Mouse (Mus musculus) left cerebral cortex, postnatal 36 days (tissue): ENCODE data around the gene Rgs19. TPM values are rescaled to one million over a fixed set of nuclear protein-coding genes. Genes with fewer than 3 reads are reported as not detected.

Source experiments
- DNase-seq, 2 experiments: peaks; one replicate each; pipeline ENCODE4 v3.0.0; 2021 to 2022; ENCODE audit warnings: low spot score in 2 of 2, mixed read lengths in 1 of 2
- intact Hi-C: fragments of 180-260 bp; cut with DNase I; formaldehyde crosslinking; loops from one replicate; pipeline ENCODE4 v1.15.1; 2025
- total RNA-seq, 2 experiments: library from RNA; stranded (reverse); gene quantifications; 2 replicates each; pipeline ENCODE4 v1.2.3; 2021

Gene Rgs19
- total RNA-seq, 2 experiments from 2014 or later, result 32.7 to 36.0 TPM

DNA sequence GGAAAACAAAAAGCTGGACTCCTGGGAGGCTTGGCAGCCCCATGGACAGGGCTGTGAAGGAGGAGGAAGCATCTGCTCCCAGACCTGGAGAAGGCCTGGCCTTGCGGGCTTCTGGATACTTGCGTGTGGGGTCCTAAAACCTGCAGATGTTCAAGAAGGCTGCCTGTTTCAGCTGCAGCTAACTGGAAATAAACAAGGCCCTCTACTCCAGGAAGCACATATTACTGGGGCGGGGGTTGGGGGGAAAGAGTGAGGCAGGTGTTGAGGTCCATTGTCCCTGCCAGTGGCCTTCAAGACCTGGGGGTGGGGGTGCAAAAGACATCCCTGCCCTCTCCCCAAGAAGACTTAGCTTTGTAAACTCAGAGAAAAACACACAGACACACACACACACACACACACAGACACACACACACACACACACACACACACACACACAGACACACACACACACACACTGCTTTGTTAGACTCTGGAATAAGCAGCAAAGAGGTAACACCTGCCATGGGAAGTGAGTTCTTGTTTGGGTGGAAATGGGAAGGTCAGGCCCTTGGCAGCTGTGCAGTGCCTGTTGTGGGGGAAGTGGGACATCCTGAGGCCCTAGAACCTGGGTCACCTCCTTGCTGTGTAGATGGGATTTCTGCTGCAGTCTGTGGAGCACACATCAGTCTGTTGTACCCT is 31.0 kb downstream of the Rgs19 start:
- DNase-seq, result no peak
- intact Hi-C loops, result no loop called here

DNA sequence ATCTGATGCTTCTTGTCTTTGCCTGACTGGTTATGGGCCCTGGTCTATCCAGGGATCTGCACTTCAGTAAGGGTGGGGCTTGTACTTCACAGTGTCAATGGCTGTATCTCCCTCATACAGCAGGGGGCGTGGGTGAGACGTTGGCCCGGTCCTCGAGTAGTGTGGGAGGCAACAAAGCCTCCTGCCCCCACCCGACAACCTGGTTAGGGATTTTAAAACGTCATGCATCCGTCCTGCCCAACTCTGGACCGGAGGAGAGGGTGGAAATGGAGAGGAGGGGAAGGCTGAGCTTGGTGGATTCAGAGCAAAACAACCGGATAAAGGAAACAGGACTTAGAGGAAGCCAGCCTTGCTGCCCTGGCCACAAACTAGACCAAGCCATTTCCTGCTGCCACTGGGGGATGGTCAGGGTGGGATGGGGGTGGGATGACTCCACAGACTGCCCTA is 34.1 kb downstream of the Rgs19 start:
- intact Hi-C loops, result loop anchor here (2.0 to 5.0 kb wide), 2 partner anchors 19 to 48 kb away; no protein-coding TSS in a partner anchor
- DNase-seq, result peak; percentile 76 to 82

DNA sequence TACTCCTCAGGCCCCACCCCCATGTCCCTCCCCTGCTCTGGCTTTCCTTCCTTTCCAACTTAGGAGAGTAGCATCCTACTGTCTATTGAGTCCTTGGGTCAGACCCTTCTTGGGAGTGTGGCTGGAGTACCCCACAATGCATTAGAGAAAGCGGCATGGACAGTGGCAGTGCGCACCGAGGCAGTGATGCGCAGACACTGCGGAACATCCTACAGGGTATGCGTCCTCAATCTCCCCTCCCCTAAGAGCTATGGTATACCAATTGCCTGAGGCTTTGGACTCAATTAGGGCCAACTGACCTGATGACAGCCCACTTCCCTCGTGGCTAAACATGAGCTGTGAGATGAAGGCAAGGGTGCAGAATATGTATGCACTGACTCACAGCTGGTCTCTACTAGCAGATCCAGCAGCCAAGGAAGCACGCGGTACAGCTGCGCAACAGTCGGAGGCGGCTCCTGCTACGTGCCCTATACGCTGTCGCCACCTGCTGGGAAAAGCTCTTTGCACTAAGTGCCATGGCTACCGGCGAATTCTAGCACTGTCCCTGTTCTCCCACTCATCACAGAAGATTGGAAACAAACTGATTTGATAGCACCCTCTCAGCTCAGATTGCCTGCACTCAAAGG is 34.7 kb downstream of the Rgs19 start:
- intact Hi-C loops, result loop anchor here (2.0 to 5.0 kb wide), 2 partner anchors 20 to 48 kb away; no protein-coding TSS in a partner anchor
- DNase-seq, result peak; percentile 50 to 66

DNA sequence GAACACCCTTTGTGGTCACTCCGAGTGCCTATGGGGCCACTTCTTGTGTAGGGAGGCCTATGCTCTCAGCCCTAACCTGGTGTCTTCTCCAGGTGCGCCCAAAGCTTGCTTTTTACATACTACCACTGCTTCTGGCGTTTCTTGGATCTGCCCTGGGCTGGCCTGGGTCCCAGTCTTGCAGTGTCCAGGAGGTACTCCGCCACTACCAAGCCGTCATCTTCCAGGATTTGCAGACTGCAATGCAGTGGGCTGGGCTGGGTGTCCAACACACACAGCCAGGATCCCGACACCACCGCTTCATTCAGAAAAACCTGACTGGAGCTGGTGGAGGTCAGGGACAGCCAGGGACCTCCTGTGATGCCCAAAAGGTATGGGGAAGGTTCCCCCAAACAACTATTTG is 35.2 kb downstream of the Rgs19 start:
- DNase-seq, result no peak
- intact Hi-C loops, result loop anchor here (2.0 to 5.0 kb wide), 2 partner anchors 20 to 49 kb away; no protein-coding TSS in a partner anchor

DNA sequence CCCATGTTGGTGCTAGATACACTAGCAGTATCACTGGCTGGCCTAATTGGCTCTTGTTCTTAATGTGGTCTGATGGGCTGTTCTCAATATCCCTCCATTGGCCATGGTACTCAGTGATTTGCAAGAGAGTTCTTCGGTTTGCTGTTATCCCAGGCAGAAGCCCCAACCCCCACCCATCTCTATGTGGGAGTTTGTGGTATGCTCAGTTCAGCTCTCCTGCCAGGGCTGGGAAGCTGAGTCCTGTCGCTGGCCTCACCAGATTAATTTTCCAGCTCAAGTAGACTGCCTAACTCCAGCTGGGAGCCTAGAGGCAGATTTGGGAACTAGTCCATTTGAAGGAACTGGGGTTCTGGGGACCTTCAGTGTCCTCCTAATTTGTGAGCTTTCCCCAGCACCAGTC is 36.3 kb downstream of the Rgs19 start:
- intact Hi-C loops, result loop anchor here (5.0 kb wide), 1 partner anchor 50 kb away; no protein-coding TSS in a partner anchor
- DNase-seq, result no peak

DNA sequence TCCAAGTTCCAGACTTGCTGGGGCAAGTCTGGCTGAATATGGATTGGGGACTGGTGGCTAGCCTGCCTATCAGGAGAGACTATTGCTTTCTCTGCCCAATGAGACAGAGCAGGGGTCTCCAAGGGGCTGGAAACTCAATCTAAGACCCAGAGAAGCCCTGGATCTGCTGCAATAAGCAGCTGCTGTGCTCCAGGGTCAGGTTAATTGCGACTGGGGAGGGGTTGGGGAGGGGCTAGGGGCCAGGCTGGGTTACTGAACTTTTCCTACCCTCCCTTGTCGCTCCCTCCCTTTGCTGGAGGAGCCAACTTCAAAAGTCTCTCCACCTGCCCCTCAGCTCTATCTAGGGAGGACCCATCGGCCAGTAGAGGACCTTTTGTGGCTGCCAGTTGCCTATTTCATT is 37.0 kb downstream of the Rgs19 start, which contains the start of gene Gm29797:
Gm29797 (plus strand) TSS at position 301 of the 400 bp plus-strand sequence.
- DNase-seq, result no peak
- intact Hi-C loops, result loop anchor here (5.0 kb wide), 1 partner anchor 51 kb away; no protein-coding TSS in a partner anchor

DNA sequence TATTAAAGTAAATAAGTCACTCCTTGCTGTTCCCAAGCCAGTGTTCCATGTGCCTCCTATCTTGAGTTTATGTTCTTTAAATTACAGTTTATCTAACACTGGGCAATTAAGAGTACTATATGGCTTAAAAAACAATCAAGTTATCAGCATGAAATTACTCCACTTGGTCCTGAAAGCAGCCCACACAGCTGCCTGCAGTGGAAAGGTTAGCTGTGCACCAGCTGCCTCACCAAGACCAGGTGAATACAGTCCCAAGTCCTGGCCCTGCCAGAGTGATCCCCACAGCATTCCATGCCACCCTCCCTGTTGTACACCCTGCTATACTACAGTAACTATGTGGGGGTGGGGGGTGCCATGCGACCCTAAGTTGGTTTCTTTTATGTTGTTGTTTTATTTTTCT is 40.3 kb downstream of the Rgs19 start:
- intact Hi-C loops, result no loop called here

DNA sequence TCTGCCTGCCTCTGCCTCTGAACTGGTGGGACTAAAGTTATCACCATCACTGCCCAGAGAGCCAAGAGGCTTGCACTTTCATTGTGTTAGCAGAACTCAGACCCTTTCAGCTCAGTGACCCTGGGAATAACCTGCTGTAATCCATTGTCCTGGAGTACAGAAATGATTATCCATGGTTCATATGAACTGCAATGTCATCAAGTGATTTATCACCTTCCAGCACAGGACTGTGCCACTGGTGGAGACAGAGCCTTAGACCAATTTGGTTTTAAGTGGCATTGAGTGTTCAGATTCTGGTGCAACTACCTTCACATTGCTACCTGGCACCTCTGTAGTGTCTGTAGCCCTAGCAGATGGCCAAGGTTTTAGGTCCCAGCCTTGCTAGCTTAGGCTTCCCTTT is 40.7 kb downstream of the Rgs19 start:
- no peak for DNase-seq
- intact Hi-C loops, result no loop called here

More for the DNA sequence above, 40.3 kb downstream of the Rgs19 start:
- DNase-seq, result no peak

DNA sequence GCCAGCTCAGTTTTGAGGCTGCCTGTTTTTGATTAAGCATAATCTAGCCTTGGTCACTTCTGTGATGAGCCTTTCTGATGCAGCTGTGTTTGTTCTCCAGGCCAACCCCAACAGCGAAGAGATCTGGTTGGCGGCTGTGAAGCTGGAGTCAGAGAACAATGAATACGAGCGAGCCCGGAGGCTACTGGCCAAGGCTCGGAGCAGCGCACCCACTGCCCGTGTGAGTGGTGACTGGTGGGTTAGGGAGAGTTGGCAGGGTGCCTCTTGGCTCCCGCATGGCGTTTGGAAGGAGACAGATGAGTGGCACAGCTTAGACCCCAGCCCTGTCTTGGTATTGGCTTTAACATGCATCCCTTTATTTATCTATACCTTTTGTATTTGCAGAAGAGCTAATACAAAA is 44.9 kb downstream of the Rgs19 start:
- no peak for DNase-seq
- intact Hi-C loops, result no loop called here

DNA sequence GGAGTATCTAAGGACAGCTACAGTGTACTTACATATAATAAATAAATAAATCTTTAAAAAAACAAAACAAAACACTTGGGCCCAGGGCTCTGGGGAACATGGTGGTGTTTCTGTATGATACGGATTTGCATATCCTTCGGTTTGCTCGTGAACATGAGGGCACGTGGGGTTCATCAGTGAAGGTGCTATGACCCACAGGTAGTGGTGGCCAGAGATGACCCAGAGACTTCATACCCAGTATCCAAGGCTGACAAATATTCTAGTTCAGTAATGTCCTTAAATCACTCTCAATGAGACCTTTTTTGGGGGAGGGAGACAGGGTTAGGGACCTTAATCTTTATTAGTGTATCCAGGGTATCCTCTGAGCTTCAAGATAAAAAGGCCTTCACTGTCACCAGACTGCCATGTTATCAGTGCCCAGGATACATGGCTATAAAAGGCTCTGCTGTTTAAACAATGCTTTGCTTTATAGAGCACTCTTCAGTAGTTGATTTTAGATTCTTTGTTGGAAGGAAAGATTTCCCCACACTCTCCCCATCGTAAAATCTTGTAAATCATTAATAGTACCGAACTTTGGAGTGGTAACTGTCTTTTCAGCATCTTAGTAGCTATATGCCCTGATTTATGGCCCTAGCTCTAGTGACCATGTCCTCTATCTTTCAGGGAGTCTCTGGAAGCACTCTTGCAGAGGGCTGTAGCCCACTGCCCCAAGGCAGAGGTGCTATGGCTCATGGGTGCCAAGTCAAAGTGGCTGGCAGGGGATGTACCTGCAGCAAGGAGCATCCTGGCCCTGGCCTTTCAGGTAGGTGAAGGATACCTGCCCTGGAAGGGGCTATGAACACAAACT is 46.9 kb downstream of the Rgs19 start:
- intact Hi-C loops, result no loop called here

DNA sequence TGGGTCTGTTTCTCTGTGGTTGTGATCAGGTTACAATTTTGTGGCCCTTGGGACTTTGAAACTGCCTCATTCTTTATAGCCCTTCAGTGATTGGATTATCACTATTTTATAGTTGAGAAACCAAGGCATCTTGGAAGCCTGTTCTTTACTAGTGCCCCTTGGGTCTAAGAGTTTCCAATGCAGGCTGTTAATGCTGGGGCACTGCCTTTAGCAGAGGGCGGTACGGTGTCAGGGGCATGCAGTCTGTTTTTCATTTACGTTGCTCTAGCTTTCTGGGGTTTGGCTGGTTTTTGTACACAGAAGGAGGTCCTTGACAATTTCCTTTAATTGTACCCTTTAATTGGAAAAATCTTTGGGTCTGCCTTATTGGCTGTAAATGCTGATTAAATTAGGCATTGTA is 48.1 kb downstream of the Rgs19 start:
- intact Hi-C loops, result no loop called here
- no peak for DNase-seq

More for the DNA sequence above, 46.9 kb downstream of the Rgs19 start:
- DNase-seq, result no peak

DNA sequence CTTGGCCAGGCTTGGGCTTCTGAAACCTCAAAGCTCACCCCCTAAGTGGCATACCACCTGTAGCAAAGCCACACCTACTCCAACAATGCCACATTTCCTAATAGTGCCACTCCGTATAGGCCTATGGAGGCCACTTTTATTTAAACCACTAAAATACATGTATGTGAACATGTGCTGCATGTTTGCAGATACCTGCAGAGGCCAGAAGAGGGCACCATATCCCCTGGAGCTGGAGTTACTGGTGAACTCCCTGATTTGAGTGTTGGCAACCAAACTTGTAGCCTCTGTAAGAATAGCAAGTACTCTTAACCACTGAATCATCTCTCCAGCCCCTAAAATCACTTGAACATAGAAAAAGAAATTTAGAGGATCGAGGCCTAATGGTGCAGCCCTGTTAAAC is 49.4 kb downstream of the Rgs19 start:
- intact Hi-C loops, result no loop called here
- DNase-seq, result no peak

Other genes starting within 250 kb of the Rgs19 start
- 10 to 100 TPM; 10.3 to 12.3 TPM for gene Zbtb46, start 234.6 kb downstream of the Rgs19 start, total RNA-seq
- gene Abhd16b, start 200.8 kb downstream of the Rgs19 start, total RNA-seq, result not detected
- gene Tpd52l2, start 196.8 kb downstream of the Rgs19 start, total RNA-seq, result 10 to 100 TPM; 64.1 to 72.6 TPM
- gene Dnajc5, start 173.5 kb downstream of the Rgs19 start, total RNA-seq, result 100 to 1,000 TPM; 285 to 305 TPM
- gene Uckl1, start 109.1 kb downstream of the Rgs19 start, total RNA-seq, result 10 to 100 TPM; 33.1 to 65.4 TPM
- 10 to 100 TPM; 49.8 to 54.4 TPM for gene Prpf6, start 102.1 kb downstream of the Rgs19 start, total RNA-seq
- gene Zfp512b, start 101.2 kb downstream of the Rgs19 start, total RNA-seq, result 100 to 1,000 TPM in 1 of 2 experiments, 10 to 100 TPM in 1; 70.6 to 105 TPM
- gene Samd10, start 94.8 kb downstream of the Rgs19 start, total RNA-seq, result 10 to 100 TPM; 19.9 to 20.9 TPM
- gene Gm29797, start 36.9 kb downstream of the Rgs19 start, total RNA-seq, result under 1 TPM in 1 of 2 experiments, not detected in 1; 0.75 TPM
- gene Sox18, start 22.3 kb downstream of the Rgs19 start, total RNA-seq, result 10 to 100 TPM; 11.3 to 14.7 TPM
- gene Tcea2, start 13.7 kb downstream of the Rgs19 start, total RNA-seq, result 10 to 100 TPM; 64.9 to 75.5 TPM
- gene Lkaaear1, start 4.5 kb upstream of the Rgs19 start, total RNA-seq, result not detected
- 10 to 100 TPM; 54.7 to 55.4 TPM for gene Oprl1, start 21.0 kb upstream of the Rgs19 start, total RNA-seq
- gene Myt1, start 69.4 kb upstream of the Rgs19 start, total RNA-seq, result 10 to 100 TPM; 11.7 to 29.5 TPM
- gene Pcmtd2, start 143.9 kb upstream of the Rgs19 start, total RNA-seq, result 10 to 100 TPM; 81.4 to 90.5 TPM
- 10 to 100 TPM; 29.1 to 31.2 TPM for gene Polr3k, start 170.4 kb upstream of the Rgs19 start, total RNA-seq